ENCODE assay signal across 8 mouse cellular contexts in genomic region chr16:62832481-62832880, GRCm38 (mm10). TPM values are rescaled to one million over a fixed set of nuclear protein-coding genes. Genes with fewer than 3 reads are reported as not detected.
DNase-seq lines count a peak whose midpoint lies in the region; ATAC-seq and TF ChIP-seq lines count a peak whose summit lies in the region.

No protein-coding gene starts in this region.

- H3K4me2 ChIP-seq in hindbrain, embryonic 13.5 days = no peak overlapping the region

- H3K27me3 ChIP-seq in hindbrain, embryonic 13.5 days = no peaks in the 10 kb centered on the region

- intact Hi-C loops in left cerebral cortex, adult 2 months (cut with DNase I) = no loop called here
- intact Hi-C loops in left cerebral cortex, postnatal 36 days (cut with DNase I) = no loop called here

- 0 out of 2 replicates have a peak, but pooled peaks cover 2% of the 10 kb centered on the region for H3K4me1 ChIP-seq in hindbrain, embryonic 13.5 days (replicated peaks)
- peaks cover 5% of the 10 kb centered on the region; the same call in 1 of the 2 replicates for H3K4me1 ChIP-seq in lung, adult 2 months (ENCODE audit: control insufficient read depth, insufficient read depth, low read length)

- ATAC-seq in activated CD4-positive, CD25-positive, alpha-beta regulatory T cell, adult 4 months = peak; percentile 83
- ATAC-seq in hindbrain, embryonic 13.5 days (ENCODE audit: low FRiP score) = 0 out of 2 replicates have a peak, but pooled peaks have one; percentile 46

- 19% methylated on average over 4 of the region's 4 CpGs for WGBS in hindbrain, embryonic 13.5 days
- WGBS in lung, adult 2 months = 17% methylated on average over 4 of the region's 4 CpGs

- no peak overlapping the region for H3K27ac ChIP-seq in left cerebral cortex, adult 2 months
- H3K27ac ChIP-seq in hindbrain, embryonic 13.5 days = no peak overlapping the region

- no peak overlapping the region for H3K4me3 ChIP-seq in left cerebral cortex, adult 2 months
- no peak overlapping the region for H3K4me3 ChIP-seq in hindbrain, embryonic 13.5 days
- H3K4me3 ChIP-seq in lung, adult 2 months (replicated peaks; ENCODE audit: extremely low read depth, low read depth, low read length) = no peak overlapping the region

- no peak for DNase-seq in left cerebral cortex, adult 2 months (ENCODE audit: extremely low spot score in 1 of 2, low spot score in 2 of 2)
- no peak for DNase-seq in left cerebral cortex, adult 11 months (ENCODE audit: low spot score)
- DNase-seq in embryo, embryonic 9.5 days (ENCODE audit: extremely low spot score) = peak; percentile 39
- DNase-seq in lung, adult 2 months = no peak
- peak; percentile 67 for DNase-seq in retina, adult 2 months (ENCODE audit: low read depth, low spot score)
- no peak for DNase-seq in left cerebral cortex, postnatal 36 days (ENCODE audit: low spot score in 2 of 2)

- TF ChIP-seq CTCF in left cerebral cortex, adult 2 months (IDR thresholded peaks at IDR 0.05) = peak; percentile 78
- peak; percentile 88 for TF ChIP-seq CTCF in lung, adult 2 months (IDR thresholded peaks at IDR 0.05; ENCODE audit: insufficient read depth, low read length)

- no peak for TF ChIP-seq POLR2A in lung, adult 2 months (IDR thresholded peaks at IDR 0.05; ENCODE audit: borderline replicate concordance, extremely low read depth, low read depth, low read length)

- H3K9ac ChIP-seq in hindbrain, embryonic 13.5 days = no peak overlapping the region

- no peaks in the 10 kb centered on the region for H3K9me3 ChIP-seq in hindbrain, embryonic 13.5 days

- H3K36me3 ChIP-seq in hindbrain, embryonic 13.5 days = no peaks in the 10 kb centered on the region

RNA-seq across cellular contexts. Expression of gene Arl13b, which starts 14.4 kb away (rescaled TPM):
- 10 to 100 TPM in 1 of 2 experiments, 1 to 10 TPM in 1; 10.0 to 12.5 TPM for total RNA-seq in left cerebral cortex, adult 2 months (2021)
- polyA plus RNA-seq in activated CD4-positive, CD25-positive, alpha-beta regulatory T cell, adult 4 months (2017; shearing (Covaris generic)) = 1 to 10 TPM; 5.3 to 5.8 TPM
- polyA plus RNA-seq in hindbrain, embryonic 13.5 days (2015; fragmentation: Nextera tagmentation; extraction: Ambion mirVana) = 21.3 and 22.6 TPM in 2 replicates
- polyA plus RNA-seq in lung, adult 2 months (2012; rRNA removed) = 6.0 and 6.6 TPM in 2 replicates
- total RNA-seq in left cerebral cortex, postnatal 36 days (2021) = 10 to 100 TPM in 1 of 2 experiments, 1 to 10 TPM in 1; 10.0 to 11.9 TPM

RNA-seq across cellular contexts. Expression of gene Stx19, which starts 18.0 kb away (rescaled TPM):
- not detected for total RNA-seq in left cerebral cortex, adult 2 months (2021)
- polyA plus RNA-seq in activated CD4-positive, CD25-positive, alpha-beta regulatory T cell, adult 4 months (2017; shearing (Covaris generic)) = 1 to 10 TPM in 1 of 2 experiments, under 1 TPM in 1; 0.65 to 1.0 TPM
- 0.63 and 0.82 TPM in 2 replicates for polyA plus RNA-seq in hindbrain, embryonic 13.5 days (2015; fragmentation: Nextera tagmentation; extraction: Ambion mirVana)
- 0.71 and 1.2 TPM in 2 replicates for polyA plus RNA-seq in lung, adult 2 months (2012; rRNA removed)
- not detected for total RNA-seq in left cerebral cortex, postnatal 36 days (2021)

RNA-seq across cellular contexts. Expression of gene Pros1, which starts 21.6 kb away (rescaled TPM):
- total RNA-seq in left cerebral cortex, adult 2 months (2021) = 1 to 10 TPM; 8.7 to 9.4 TPM
- 1 to 10 TPM; 7.4 to 8.8 TPM for polyA plus RNA-seq in activated CD4-positive, CD25-positive, alpha-beta regulatory T cell, adult 4 months (2017; shearing (Covaris generic))
- polyA plus RNA-seq in hindbrain, embryonic 13.5 days (2015; fragmentation: Nextera tagmentation; extraction: Ambion mirVana) = 12.3 and 12.5 TPM in 2 replicates
- polyA plus RNA-seq in lung, adult 2 months (2012; rRNA removed) = 15.6 and 20.0 TPM in 2 replicates
- 1 to 10 TPM; 8.3 to 9.6 TPM for total RNA-seq in left cerebral cortex, postnatal 36 days (2021)

RNA-seq across cellular contexts. Expression of gene Nsun3, which starts 45.9 kb away (rescaled TPM):
- total RNA-seq in left cerebral cortex, adult 2 months (2021) = 10 to 100 TPM in 1 of 2 experiments, 1 to 10 TPM in 1; 8.2 to 12.7 TPM
- 10 to 100 TPM; 26.8 to 27.9 TPM for polyA plus RNA-seq in activated CD4-positive, CD25-positive, alpha-beta regulatory T cell, adult 4 months (2017; shearing (Covaris generic))
- polyA plus RNA-seq in hindbrain, embryonic 13.5 days (2015; fragmentation: Nextera tagmentation; extraction: Ambion mirVana) = 9.4 and 10.7 TPM in 2 replicates
- polyA plus RNA-seq in lung, adult 2 months (2012; rRNA removed) = 3.7 and 4.6 TPM in 2 replicates
- 10 to 100 TPM; 13.9 to 14.1 TPM for total RNA-seq in left cerebral cortex, postnatal 36 days (2021)

Comparison
In these comparisons a context has a peak if more than half of its experiments do, and no peak if none do; other contexts are left out.
1. DNase-seq: peak in embryo, embryonic 9.5 days (single experiment) and retina, adult 2 months (single experiment); none in left cerebral cortex, adult 2 months (0 of 2), left cerebral cortex, adult 11 months (single experiment), lung, adult 2 months (single experiment) and left cerebral cortex, postnatal 36 days (0 of 2).